Mouse (Mus musculus) hindbrain, embryonic 11.5 days (tissue): ENCODE measurements around the gene Bola2. TPM values are rescaled to one million over a fixed set of nuclear protein-coding genes. Genes with fewer than 3 reads are reported as not detected.

ENCODE experiments used
- ATAC-seq: fragments of 200-750 bp; cut with Nextera tagmentation; 2 replicates; pipeline ENCODE4 v1.8.0; 2017; ENCODE audit warnings: mild to moderate bottlenecking, moderate TSS enrichment, moderate library complexity; ENCODE audit not compliant: low FRiP score
- DNase-seq: peaks from one replicate; pipeline ENCODE4 v3.0.0-alpha.2; 2015; ENCODE audit warnings: low spot score
- H3K27ac ChIP-seq: fragments of 300-500 bp; sonication (generic); 2 replicates; pipeline ENCODE4 v1.5.1; 2014; ENCODE audit warnings: mild to moderate bottlenecking, low read depth, low read length
- H3K27me3 ChIP-seq: fragments of 300-500 bp; sonication (generic); 2 replicates; pipeline ENCODE4 v1.6.1; 2014; ENCODE audit warnings: mild to moderate bottlenecking, low read length, moderate library complexity, mixed read lengths; ENCODE audit not compliant: control insufficient read depth, insufficient read depth
- H3K36me3 ChIP-seq: fragments of 300-500 bp; sonication (generic); 2 replicates; pipeline ENCODE4 v1.6.1; 2014; ENCODE audit warnings: mild to moderate bottlenecking, low read length, moderate library complexity, mixed read lengths; ENCODE audit not compliant: control insufficient read depth, insufficient read depth
- H3K4me1 ChIP-seq: fragments of 300-500 bp; sonication (generic); replicated peaks from 2 replicates; pipeline ENCODE4 v1.6.1; 2014; ENCODE audit warnings: low read length, mixed read lengths; ENCODE audit not compliant: control insufficient read depth, insufficient read depth
- H3K4me2 ChIP-seq: fragments of 300-500 bp; sonication (generic); replicated peaks from 2 replicates; pipeline ENCODE4 v1.6.1; 2014; ENCODE audit warnings: mild to moderate bottlenecking, low read depth, low read length
- H3K4me3 ChIP-seq: fragments of 300-500 bp; sonication (generic); 2 replicates; pipeline ENCODE4 v1.5.1; 2014; ENCODE audit warnings: low read depth, low read length
- H3K9ac ChIP-seq: fragments of 300-500 bp; sonication (generic); 2 replicates; pipeline ENCODE4 v1.6.1; 2014; ENCODE audit warnings: low read depth, low read length
- H3K9me3 ChIP-seq: fragments of 300-500 bp; sonication (generic); 2 replicates; pipeline ENCODE4 v1.6.1; 2016; ENCODE audit warnings: low read length; ENCODE audit not compliant: control insufficient read depth
- WGBS: fragments of 180-500 bp; shearing (Covaris S2); extraction: QIAGEN DNeasy Blood & Tissue Kit; methylation state at CpG from one replicate; pipeline ENCODE4 v1.1.7; 2014; 5-methylcytosine and 5-hydroxymethylcytosine counted together
- polyA plus RNA-seq: library from polyadenylated mRNA; unstranded; fragments of >200 nt; fragmentation: Nextera tagmentation; extraction: Ambion mirVana; gene quantifications from 2 replicates; pipeline ENCODE4 v1.2.1, GENCODE M21; 2014

The Bola2 gene
- polyA plus RNA-seq, 1 experiment from 2014 or later = 164 TPM

DNA sequence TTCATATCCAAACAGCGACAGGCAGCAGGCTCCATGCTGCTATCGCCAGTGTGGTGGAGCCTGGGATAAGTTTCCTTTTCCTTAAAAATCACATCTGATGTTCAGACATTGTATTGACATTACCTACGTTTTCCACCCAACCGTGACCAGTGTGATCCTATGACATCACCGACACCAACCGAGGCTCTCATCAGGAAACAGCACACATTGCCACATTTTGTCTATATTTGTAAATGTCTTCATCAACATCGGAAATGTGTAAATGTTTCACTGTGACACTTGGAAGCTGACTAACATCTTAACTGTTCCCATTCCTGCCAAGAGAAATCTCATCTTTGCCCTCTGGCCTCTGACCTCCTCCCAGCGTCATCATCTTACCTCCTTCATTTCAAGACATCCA lies 40.9 kb downstream of the Bola2 start:
- Histone ChIP-seq H3K9me3 (no peaks in the 10 kb centered on the region), H3K4me2 (no peak overlapping the region), H3K27ac (no peak overlapping the region), H3K4me3 (no peak overlapping the region), H3K9ac (no peak overlapping the region), H3K27me3 (no peaks in the 10 kb centered on the region), H3K4me1 (no peaks in the 10 kb centered on the region), H3K36me3 (no peaks in the 10 kb centered on the region)
- no peak for ATAC-seq
- 83% methylated on average over 8 of the region's 8 CpGs for WGBS
- DNase-seq = no peak

DNA sequence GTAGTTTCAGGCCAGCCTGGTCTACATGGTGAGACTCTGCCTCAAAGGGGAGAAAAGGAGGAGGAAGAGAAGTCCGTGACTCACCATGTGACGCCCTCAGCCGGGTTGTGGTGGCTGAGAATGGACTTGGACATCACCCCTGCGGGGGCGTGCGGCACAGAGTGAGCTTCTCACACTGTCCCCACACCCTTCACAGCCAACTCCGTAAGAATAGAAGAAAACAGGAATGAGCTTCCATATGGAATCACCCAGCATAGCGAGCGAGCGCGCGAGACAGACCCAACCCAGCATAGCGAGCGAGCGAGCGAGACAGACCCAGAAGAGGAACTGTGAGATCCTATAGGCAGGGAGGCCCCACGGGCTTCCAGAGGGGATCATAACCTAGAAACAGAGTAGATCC lies 44.4 kb downstream of the Bola2 start:
- no peak overlapping the region for H3K4me3 ChIP-seq
- no peak overlapping the region for H3K9ac ChIP-seq
- H3K4me1 ChIP-seq = no peaks in the 10 kb centered on the region
- no peak overlapping the region for H3K4me2 ChIP-seq
- DNase-seq (no peak), ATAC-seq (no peak)
- no peaks in the 10 kb centered on the region for H3K27me3 ChIP-seq
- H3K9me3 ChIP-seq = no peaks in the 10 kb centered on the region
- H3K27ac ChIP-seq = no peak overlapping the region
- WGBS = 89% methylated on average over 17 of the region's 17 CpGs
- no peaks in the 10 kb centered on the region for H3K36me3 ChIP-seq

DNA sequence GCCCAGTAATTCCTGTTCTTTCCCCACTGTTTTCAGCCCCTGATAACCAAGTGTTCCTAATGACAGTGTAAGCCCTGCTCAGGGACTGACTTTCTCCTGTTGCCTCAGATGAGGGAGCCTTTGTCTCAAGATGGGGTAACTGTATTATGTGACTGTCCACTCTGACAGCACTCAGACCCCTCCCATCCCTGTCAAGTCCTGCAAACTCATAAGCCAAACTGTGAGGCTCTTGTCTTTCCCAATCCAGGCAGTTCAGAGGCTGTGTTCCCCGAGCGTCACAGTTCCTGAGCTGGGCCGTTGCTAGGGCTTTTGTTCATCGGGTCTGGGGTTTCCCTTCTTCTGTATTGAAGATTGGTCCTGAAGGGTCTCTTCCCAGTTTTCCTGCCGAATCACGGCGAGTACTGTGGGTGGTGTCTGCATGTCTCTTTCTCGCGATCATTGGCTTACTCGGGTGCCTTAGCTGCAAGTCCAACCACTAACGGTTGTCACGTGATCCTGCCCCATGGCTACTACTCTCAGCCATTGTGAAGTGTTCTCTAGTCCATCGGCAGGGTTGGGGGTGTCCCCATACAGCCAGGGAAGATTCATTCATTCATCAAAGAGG lies 45.0 kb downstream of the Bola2 start:
- H3K27me3 ChIP-seq = no peaks in the 10 kb centered on the region
- no peak overlapping the region for H3K9ac ChIP-seq
- no peaks in the 10 kb centered on the region for H3K4me1 ChIP-seq
- no peak overlapping the region for H3K4me2 ChIP-seq
- no peaks in the 10 kb centered on the region for H3K9me3 ChIP-seq
- 76% methylated on average over 13 of the region's 13 CpGs for WGBS
- DNase-seq = no peak
- ATAC-seq = no peak
- H3K4me3 ChIP-seq = no peak overlapping the region
- H3K36me3 ChIP-seq = no peaks in the 10 kb centered on the region
- no peak overlapping the region for H3K27ac ChIP-seq

DNA sequence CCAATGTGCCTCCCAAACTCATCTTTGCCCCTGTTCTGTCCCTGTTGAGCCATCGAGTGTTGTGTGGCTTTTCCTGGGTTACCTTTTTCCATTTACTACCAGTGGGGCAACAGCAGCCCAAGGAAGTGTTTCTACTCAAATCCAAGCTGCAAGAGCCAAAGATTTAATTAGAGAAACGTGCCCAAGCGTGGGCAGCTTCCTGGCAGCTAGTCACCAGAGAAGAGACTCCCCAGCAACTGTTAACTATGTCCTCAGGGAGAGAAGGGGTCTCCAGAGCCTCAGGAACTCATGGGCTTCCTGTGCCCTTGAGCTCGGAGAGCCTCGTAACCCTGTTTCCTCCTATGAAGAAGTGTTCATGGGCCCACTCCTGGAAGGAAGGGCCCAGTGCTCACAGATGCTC lies 45.8 kb downstream of the Bola2 start:
- Histone ChIP-seq H3K36me3 (no peaks in the 10 kb centered on the region), H3K9me3 (no peaks in the 10 kb centered on the region), H3K4me3 (no peak overlapping the region), H3K4me2 (no peak overlapping the region), H3K4me1 (no peaks in the 10 kb centered on the region), H3K27me3 (no peaks in the 10 kb centered on the region), H3K27ac (no peak overlapping the region), H3K9ac (no peak overlapping the region)
- DNase-seq = no peak
- WGBS = 88% methylated on average over 5 of the region's 5 CpGs
- ATAC-seq = no peak

DNA sequence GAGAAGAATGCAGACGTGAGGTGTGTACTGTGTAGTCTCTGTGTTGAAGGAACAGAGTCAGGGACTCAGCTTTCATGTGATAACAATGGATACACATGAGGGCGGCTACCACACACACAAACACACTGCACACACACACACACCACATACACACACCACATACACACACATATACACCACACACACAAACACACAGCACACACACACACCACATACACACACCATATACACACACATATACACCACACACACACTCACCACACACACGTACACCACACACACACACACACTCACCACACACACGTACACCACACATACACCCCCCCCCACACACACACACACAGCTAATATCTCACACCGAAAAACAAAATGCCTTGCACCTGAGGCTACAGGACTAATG lies 46.3 kb downstream of the Bola2 start:
- H3K9me3 ChIP-seq = no peaks in the 10 kb centered on the region
- WGBS = 91% methylated on average over 5 of the region's 5 CpGs
- no peaks in the 10 kb centered on the region for H3K4me1 ChIP-seq
- H3K4me2 ChIP-seq = no peak overlapping the region
- ATAC-seq (no peak), DNase-seq (no peak)
- H3K27me3 ChIP-seq = no peaks in the 10 kb centered on the region
- H3K9ac ChIP-seq = no peak overlapping the region
- no peak overlapping the region for H3K27ac ChIP-seq
- no peaks in the 10 kb centered on the region for H3K36me3 ChIP-seq
- no peak overlapping the region for H3K4me3 ChIP-seq

DNA sequence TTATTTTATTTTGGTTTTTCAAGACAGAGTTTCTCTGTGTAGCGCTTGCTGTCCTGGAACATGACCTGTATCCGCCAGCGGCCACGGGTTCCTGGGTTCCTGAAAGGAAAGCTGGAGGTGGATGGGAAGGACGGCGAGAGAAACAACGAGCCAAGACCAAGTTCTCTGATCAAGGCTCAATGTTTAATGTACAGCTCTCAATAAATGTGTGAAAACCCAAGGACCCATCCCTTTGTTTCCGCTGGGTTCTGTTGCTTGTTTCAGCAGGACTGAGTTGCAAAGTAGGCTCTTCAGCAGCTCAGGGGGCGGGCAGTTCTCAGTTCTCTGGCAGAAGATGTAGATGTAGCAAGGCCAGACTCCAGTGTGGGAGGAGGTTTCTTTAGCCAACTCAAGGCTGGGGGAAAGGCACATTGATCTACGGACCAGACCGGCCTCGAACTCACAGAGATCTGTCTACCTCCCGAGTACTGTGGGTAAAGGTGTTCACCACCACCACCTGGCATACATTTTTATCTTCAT lies 46.8 kb downstream of the Bola2 start:
- ATAC-seq = no peak
- Histone ChIP-seq H3K4me1 (no peaks in the 10 kb centered on the region), H3K27me3 (no peaks in the 10 kb centered on the region), H3K9me3 (no peaks in the 10 kb centered on the region), H3K4me3 (no peak overlapping the region), H3K36me3 (no peaks in the 10 kb centered on the region), H3K4me2 (no peak overlapping the region), H3K27ac (no peak overlapping the region), H3K9ac (no peak overlapping the region)
- no peak for DNase-seq
- 89% methylated on average over 13 of the region's 13 CpGs for WGBS

DNA sequence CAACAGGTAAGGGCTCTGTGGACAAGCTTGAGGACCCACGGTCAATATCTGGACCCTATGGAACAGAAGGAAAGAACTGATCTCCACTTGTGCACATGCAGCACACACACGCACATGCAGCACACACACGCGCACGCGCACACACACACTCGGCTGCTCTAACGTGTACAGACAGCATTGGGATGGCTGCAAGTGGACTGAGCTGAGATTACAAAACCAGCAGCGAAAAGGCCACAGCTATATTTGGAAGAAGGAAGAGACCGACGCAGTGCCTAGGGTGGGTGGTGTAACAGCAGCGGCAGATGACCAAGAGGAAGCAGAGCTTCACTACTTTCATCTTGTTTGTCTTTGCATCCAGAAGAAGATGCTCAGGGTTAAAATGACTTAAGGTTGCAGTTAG lies 50.9 kb downstream of the Bola2 start:
- 91% methylated on average over 12 of the region's 12 CpGs for WGBS

DNA sequence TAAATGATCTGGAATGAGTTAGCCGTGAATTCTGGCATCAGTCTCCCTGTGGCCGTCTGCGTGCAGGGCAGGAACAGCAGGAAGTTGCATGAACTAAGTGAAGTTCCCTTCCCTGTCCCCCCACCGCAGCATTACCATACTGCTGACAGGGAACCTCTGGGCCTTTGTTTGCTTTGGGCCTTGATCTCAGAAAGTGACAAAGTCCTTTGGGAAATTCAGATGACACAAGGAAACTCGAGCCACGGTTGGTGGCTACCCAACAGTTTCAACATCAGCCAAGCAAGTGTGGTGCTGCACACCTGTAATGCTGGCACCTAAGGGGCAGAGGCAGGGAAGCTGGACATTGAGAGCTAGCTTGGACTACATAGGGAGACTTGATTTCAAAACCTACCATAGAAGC lies 51.6 kb downstream of the Bola2 start:
- DNase-seq (no peak), ATAC-seq (no peak)
- Histone ChIP-seq H3K4me3 (no peak overlapping the region), H3K4me1 (no peaks in the 10 kb centered on the region), H3K36me3 (no peaks in the 10 kb centered on the region), H3K9ac (no peak overlapping the region), H3K27ac (no peak overlapping the region), H3K4me2 (no peak overlapping the region), H3K9me3 (no peaks in the 10 kb centered on the region), H3K27me3 (no peaks in the 10 kb centered on the region)
- 41% methylated on average over 6 of the region's 6 CpGs for WGBS

More for the DNA sequence above, 50.9 kb downstream of the Bola2 start:
- no peaks in the 10 kb centered on the region for H3K36me3 ChIP-seq
- H3K4me1 ChIP-seq = no peaks in the 10 kb centered on the region
- H3K27ac ChIP-seq = no peak overlapping the region
- H3K4me3 ChIP-seq = no peak overlapping the region
- no peaks in the 10 kb centered on the region for H3K27me3 ChIP-seq
- ATAC-seq (no peak), DNase-seq (no peak)
- no peak overlapping the region for H3K4me2 ChIP-seq
- H3K9ac ChIP-seq = no peak overlapping the region
- H3K9me3 ChIP-seq = no peaks in the 10 kb centered on the region

DNA sequence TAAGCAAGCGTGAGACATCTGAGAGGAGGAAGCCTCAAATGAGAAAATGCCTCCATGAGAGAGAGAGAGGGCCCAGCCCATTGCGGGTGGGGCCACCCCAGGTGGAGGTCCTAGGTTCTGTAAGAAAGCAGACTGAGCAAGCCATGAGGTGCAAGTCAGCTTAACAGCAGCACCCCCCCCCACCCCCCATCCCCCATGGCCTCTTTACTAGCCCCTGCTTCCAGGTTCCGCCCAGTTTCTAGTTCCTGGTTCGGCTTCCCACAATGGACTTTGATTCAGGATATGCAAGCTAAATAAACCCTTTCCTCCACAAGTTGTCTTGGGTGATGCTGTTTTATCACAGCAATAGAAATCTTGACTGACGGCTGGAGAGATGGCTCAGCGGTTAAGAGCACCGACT lies 53.6 kb downstream of the Bola2 start:
- 83% methylated on average over 7 of the region's 7 CpGs for WGBS

More for the DNA sequence above, 53.6 kb downstream of the Bola2 start:
- DNase-seq (no peak), ATAC-seq (no peak)
- Histone ChIP-seq H3K9ac (no peak overlapping the region), H3K27ac (no peak overlapping the region), H3K27me3 (no peaks in the 10 kb centered on the region), H3K9me3 (no peaks in the 10 kb centered on the region), H3K4me1 (no peaks in the 10 kb centered on the region), H3K4me3 (no peak overlapping the region), H3K4me2 (no peak overlapping the region), H3K36me3 (no peaks in the 10 kb centered on the region)
